In the genomic region with DNA sequence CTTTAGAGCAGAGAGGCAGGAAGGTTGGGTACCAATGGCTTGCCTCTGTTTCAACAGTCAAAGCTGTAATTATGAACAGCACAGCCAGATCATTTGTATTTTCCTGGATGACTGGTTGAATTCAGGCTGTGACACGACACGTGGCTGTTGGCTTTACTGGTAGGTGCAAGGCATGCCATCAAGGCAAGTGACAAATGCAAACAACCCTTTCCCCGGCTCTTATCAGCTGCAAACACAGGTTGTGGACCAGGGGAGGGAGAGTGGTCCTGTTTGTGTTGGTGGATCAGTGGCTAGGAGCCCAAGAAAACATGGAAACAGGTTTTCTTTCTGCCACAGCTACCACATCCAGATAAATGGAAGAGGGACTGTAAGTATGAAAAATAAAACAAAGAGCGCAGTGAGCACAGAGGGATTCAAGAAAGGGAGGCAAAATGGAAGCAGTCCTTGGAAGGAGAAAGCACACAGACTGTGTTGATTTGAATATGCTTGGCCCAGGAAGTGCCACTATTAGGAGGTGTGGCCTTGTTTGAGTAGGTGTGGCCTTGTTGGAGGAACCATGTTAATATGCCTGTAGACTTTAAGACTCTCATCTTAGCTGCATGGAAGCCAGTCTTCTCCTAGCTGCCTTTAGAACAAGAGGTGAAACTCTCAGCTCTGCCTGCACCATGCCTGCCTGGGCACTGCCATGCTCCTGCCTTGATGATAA, we compare ENCODE assay signal across 16 mouse cellular contexts.
A peak's percentile ranks its signal among the peaks of the same experiment; 100 is the strongest.
DNase-seq lines count a peak whose midpoint lies in the region; ATAC-seq and TF ChIP-seq lines count a peak whose summit lies in the region.
"Had no signal": no experiment of that assay in that cellular context is flagged by ENCODE, and none has a peak within 500 bp of the region (broad histone marks: within the 10 kb centered on the region; RNA-seq: fewer than 3 reads in every experiment).

No protein-coding gene starts in this region.

- H3K27ac ChIP-seq in hindbrain, embryonic 10.5 days, result peak overlapping the region; percentile 35; the same call in 1 of the 2 replicates
- no peak overlapping the region for H3K27ac ChIP-seq in hindbrain, embryonic 16.5 days (ENCODE audit: low read depth, low read length)
- H3K27ac ChIP-seq in midbrain, embryonic 13.5 days, result peak overlapping the region; percentile 44; the same call in 1 of the 2 replicates
- H3K27ac ChIP-seq in midbrain, postnatal 0 days (ENCODE audit: low read depth, low read length), result no peak overlapping the region
- H3K27ac ChIP-seq in midbrain, embryonic 16.5 days (ENCODE audit: low read length), result peak overlapping the region; percentile 21; the same call in 1 of the 2 replicates
- no peak overlapping the region for H3K27ac ChIP-seq in stomach, postnatal 0 days (replicated peaks)
- H3K27ac ChIP-seq: embryonic facial prominence, embryonic 10.5 days; intestine, embryonic 15.5 days had no signal

- H3K9me3 ChIP-seq in hindbrain, embryonic 10.5 days, result no peaks in the 10 kb centered on the region
- no peaks in the 10 kb centered on the region for H3K9me3 ChIP-seq in hindbrain, embryonic 16.5 days (ENCODE audit: control insufficient read depth, low read length)
- H3K9me3 ChIP-seq in midbrain, embryonic 13.5 days, result no peaks in the 10 kb centered on the region
- H3K9me3 ChIP-seq in midbrain, postnatal 0 days (ENCODE audit: low read length), result no peaks in the 10 kb centered on the region
- H3K9me3 ChIP-seq in midbrain, embryonic 16.5 days (replicated peaks; ENCODE audit: control insufficient read depth, low read length, poor library complexity, severe bottlenecking), result no peaks in the 10 kb centered on the region
- no peaks in the 10 kb centered on the region for H3K9me3 ChIP-seq in stomach, postnatal 0 days (ENCODE audit: control insufficient read depth, low read length)
- H3K9me3 ChIP-seq: embryonic facial prominence, embryonic 10.5 days; heart, embryonic 12.5 days; intestine, embryonic 15.5 days had no signal

- H3K4me3 ChIP-seq in hindbrain, embryonic 10.5 days, result no peak overlapping the region
- H3K4me3 ChIP-seq in hindbrain, embryonic 16.5 days (ENCODE audit: low read length), result no peak overlapping the region
- no peak overlapping the region for H3K4me3 ChIP-seq in midbrain, embryonic 13.5 days (replicated peaks)
- H3K4me3 ChIP-seq in midbrain, postnatal 0 days (ENCODE audit: low read depth, low read length), result no peak overlapping the region
- no peak overlapping the region for H3K4me3 ChIP-seq in midbrain, embryonic 16.5 days (ENCODE audit: low read depth, low read length)
- no peak overlapping the region for H3K4me3 ChIP-seq in stomach, postnatal 0 days (ENCODE audit: low read depth, low read length)
- H3K4me3 ChIP-seq: embryonic facial prominence, embryonic 10.5 days; heart, embryonic 12.5 days; intestine, embryonic 15.5 days had no signal

- H3K36me3 ChIP-seq in hindbrain, embryonic 10.5 days, result no peaks in the 10 kb centered on the region
- H3K36me3 ChIP-seq in hindbrain, embryonic 16.5 days (ENCODE audit: control insufficient read depth, insufficient read depth, low read length), result no peaks in the 10 kb centered on the region
- no peaks in the 10 kb centered on the region for H3K36me3 ChIP-seq in midbrain, embryonic 13.5 days
- H3K36me3 ChIP-seq in midbrain, postnatal 0 days (ENCODE audit: insufficient read depth, low read length), result no peaks in the 10 kb centered on the region
- H3K36me3 ChIP-seq in midbrain, embryonic 16.5 days (ENCODE audit: control insufficient read depth, insufficient read depth, low read length), result no peaks in the 10 kb centered on the region
- no peaks in the 10 kb centered on the region for H3K36me3 ChIP-seq in stomach, postnatal 0 days (ENCODE audit: control insufficient read depth, insufficient read depth, low read length)
- H3K36me3 ChIP-seq: embryonic facial prominence, embryonic 10.5 days; heart, embryonic 12.5 days; intestine, embryonic 15.5 days had no signal

- ATAC-seq in hindbrain, embryonic 16.5 days, result no peak
- no peak for ATAC-seq in midbrain, embryonic 13.5 days
- no peak for ATAC-seq in midbrain, postnatal 0 days (ENCODE audit: low FRiP score)
- no peak for ATAC-seq in midbrain, embryonic 16.5 days
- ATAC-seq in stomach, postnatal 0 days (ENCODE audit: low FRiP score, low TSS enrichment), result peak; percentile 93
- ATAC-seq: forebrain, embryonic 14.5 days; intestine, embryonic 15.5 days had no signal

- TF ChIP-seq EP300 in stomach, postnatal 0 days (optimal IDR thresholded peaks at IDR 0.05), result no peak

- no peak for TF ChIP-seq CTCF in midbrain, postnatal 0 days (IDR thresholded peaks at IDR 0.05)
- TF ChIP-seq CTCF in stomach, postnatal 0 days (IDR thresholded peaks at IDR 0.05; ENCODE audit: low read depth), result no peak

- H3K9ac ChIP-seq in hindbrain, embryonic 16.5 days (ENCODE audit: low read depth, low read length), result no peak overlapping the region
- H3K9ac ChIP-seq in midbrain, embryonic 13.5 days (replicated peaks), result no peak overlapping the region
- H3K9ac ChIP-seq in midbrain, postnatal 0 days (replicated peaks; ENCODE audit: low read length, poor library complexity, severe bottlenecking), result no peak overlapping the region
- H3K9ac ChIP-seq in midbrain, embryonic 16.5 days (ENCODE audit: low read depth, low read length), result no peak overlapping the region
- H3K9ac ChIP-seq in stomach, postnatal 0 days (ENCODE audit: low read length), result no peak overlapping the region
- H3K9ac ChIP-seq: heart, embryonic 12.5 days; intestine, embryonic 15.5 days had no signal

- DNase-seq in hindbrain, embryonic 10.5 days (ENCODE audit: low spot score), result no peak
- DNase-seq in midbrain, postnatal 0 days (ENCODE audit: low spot score), result no peak
- peak; percentile 53 for DNase-seq in stomach, postnatal 0 days (ENCODE audit: low spot score)
- no peak for DNase-seq in left cerebral cortex, adult 8-10 months (ENCODE audit: low spot score in 2 of 2)
- DNase-seq: adrenal gland, adult 8-10 months; adrenal gland, postnatal 36 days; cerebellum, adult 2 months; cerebellum, postnatal 10 days; gastrocnemius, postnatal 25 days had no signal

- 78% methylated on average over 4 of the region's 4 CpGs for WGBS in hindbrain, embryonic 10.5 days
- 77% methylated on average over 4 of the region's 4 CpGs for WGBS in hindbrain, embryonic 16.5 days
- WGBS in midbrain, embryonic 13.5 days, result 76% methylated on average over 4 of the region's 4 CpGs
- 80% methylated on average over 4 of the region's 4 CpGs for WGBS in midbrain, postnatal 0 days
- WGBS in midbrain, embryonic 16.5 days, result 74% methylated on average over 4 of the region's 4 CpGs
- 46% methylated on average over 4 of the region's 4 CpGs for WGBS in stomach, postnatal 0 days

- no peaks in the 10 kb centered on the region for H3K4me1 ChIP-seq in hindbrain, embryonic 10.5 days (replicated peaks)
- no peaks in the 10 kb centered on the region for H3K4me1 ChIP-seq in hindbrain, embryonic 16.5 days (ENCODE audit: control insufficient read depth, insufficient read depth, low read depth, low read length)
- H3K4me1 ChIP-seq in midbrain, embryonic 13.5 days (replicated peaks), result peaks cover 10% of the 10 kb centered on the region; the same call in 1 of the 2 replicates
- H3K4me1 ChIP-seq in midbrain, postnatal 0 days (ENCODE audit: insufficient read depth, low read length), result no peaks in the 10 kb centered on the region
- H3K4me1 ChIP-seq in midbrain, embryonic 16.5 days (ENCODE audit: control insufficient read depth, insufficient read depth, low read length), result no peaks in the 10 kb centered on the region
- no peaks in the 10 kb centered on the region for H3K4me1 ChIP-seq in stomach, postnatal 0 days (replicated peaks; ENCODE audit: control insufficient read depth, insufficient read depth)
- H3K4me1 ChIP-seq: intestine, embryonic 15.5 days had no signal

- no peak overlapping the region for H3K4me2 ChIP-seq in hindbrain, embryonic 16.5 days (ENCODE audit: low read length)
- H3K4me2 ChIP-seq in midbrain, embryonic 13.5 days (replicated peaks), result no peak overlapping the region
- no peak overlapping the region for H3K4me2 ChIP-seq in midbrain, postnatal 0 days (ENCODE audit: low read depth, low read length, poor library complexity, severe bottlenecking)
- H3K4me2 ChIP-seq in midbrain, embryonic 16.5 days (ENCODE audit: low read length), result no peak overlapping the region
- H3K4me2 ChIP-seq in stomach, postnatal 0 days (replicated peaks; ENCODE audit: low read depth), result no peak overlapping the region
- H3K4me2 ChIP-seq: heart, embryonic 12.5 days; intestine, embryonic 15.5 days had no signal

- H3K27me3 ChIP-seq in hindbrain, embryonic 10.5 days (ENCODE audit: insufficient read depth, poor library complexity, severe bottlenecking), result no peaks in the 10 kb centered on the region
- no peaks in the 10 kb centered on the region for H3K27me3 ChIP-seq in hindbrain, embryonic 16.5 days (replicated peaks; ENCODE audit: control insufficient read depth, insufficient read depth, low read length)
- H3K27me3 ChIP-seq in midbrain, embryonic 13.5 days, result no peaks in the 10 kb centered on the region
- H3K27me3 ChIP-seq in midbrain, postnatal 0 days (ENCODE audit: insufficient read depth, low read length), result no peaks in the 10 kb centered on the region
- H3K27me3 ChIP-seq in midbrain, embryonic 16.5 days (ENCODE audit: control insufficient read depth, insufficient read depth, low read depth, low read length), result no peaks in the 10 kb centered on the region
- H3K27me3 ChIP-seq in stomach, postnatal 0 days (ENCODE audit: control insufficient read depth, insufficient read depth, low read length), result no peaks in the 10 kb centered on the region
- H3K27me3 ChIP-seq: heart, embryonic 12.5 days; intestine, embryonic 15.5 days had no signal

Comparison
In these comparisons a context has a peak if more than half of its experiments do, and no peak if none do; other contexts are left out.
1. H3K27ac ChIP-seq: peak in hindbrain, embryonic 10.5 days (single experiment), midbrain, embryonic 13.5 days (single experiment) and midbrain, embryonic 16.5 days (single experiment); none in hindbrain, embryonic 16.5 days (single experiment), midbrain, postnatal 0 days (single experiment) and stomach, postnatal 0 days (single experiment).